Mouse (Mus musculus) erythroblast, embryonic 14.5 days (primary cell): ENCODE data around the gene Dlgap1.

Source experiments
- GATA1 ChIP-seq: IDR thresholded peaks from 2 replicates; pipeline ENCODE4 v1.6.1; 2012; ENCODE audit warnings: low read length, inconsistent platforms, mixed read lengths
- TAL1 ChIP-seq: IDR thresholded peaks from 3 replicates; pipeline ENCODE4 v1.6.1; 2012; ENCODE audit warnings: low read length, inconsistent platforms, mixed read lengths

GRCm38 (mm10) chr17:70870581-70870980 lies 901.7 kb downstream of the Dlgap1 start:
- TF ChIP-seq TAL1 (no peak), GATA1 (no peak)
